Mouse (Mus musculus): ENCODE results near the gene Tspan32. TPM values are rescaled to one million over a fixed set of nuclear protein-coding genes. Genes with fewer than 3 reads are reported as not detected.

The Tspan32 gene
- polyA plus RNA-seq, 1 experiment from 2014 or later, result 3.5 TPM

GRCm38 (mm10) chr7:143034519-143035450 is 29.9 kb downstream of the Tspan32 start:
- DNase-seq (ENCODE audit: low spot score), result no peak

DNA sequence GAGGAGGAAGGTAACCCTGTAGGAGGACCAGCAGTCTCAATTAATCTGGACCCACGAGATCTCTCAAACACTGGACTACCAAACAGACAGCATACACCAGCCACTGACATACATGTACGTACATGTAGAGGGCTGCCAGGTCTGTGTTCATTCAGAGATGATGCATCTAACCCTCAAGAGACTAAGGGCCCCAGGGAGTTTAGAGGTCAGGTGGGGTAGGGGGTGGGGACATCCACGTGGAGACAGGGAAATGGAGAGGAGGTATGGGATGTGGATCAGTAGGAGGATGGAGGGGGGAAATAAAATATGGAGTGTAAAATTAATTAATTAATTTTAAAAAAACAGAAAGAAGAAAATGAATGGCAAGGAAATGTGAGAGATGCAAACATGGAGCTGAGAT is 31.9 kb downstream of the Tspan32 start:
- Histone ChIP-seq H3K27ac (replicated peaks; ENCODE audit: low read depth, low read length) (no peak overlapping the region), H3K9me3 (ENCODE audit: control insufficient read depth, low read length) (no peaks in the 10 kb centered on the region)
- 75% methylated on average over 3 of the region's 3 CpGs for WGBS

More at GRCm38 (mm10) chr7:143034519-143035450, 29.9 kb downstream of the Tspan32 start:
- no peak overlapping the region for H3K4me2 ChIP-seq (ENCODE audit: low read depth, low read length)
- no peaks in the 10 kb centered on the region for H3K4me1 ChIP-seq (ENCODE audit: control insufficient read depth, insufficient read depth, low read length)
- no peak overlapping the region for H3K9ac ChIP-seq (ENCODE audit: low read depth, low read length)
- no peaks in the 10 kb centered on the region for H3K9me3 ChIP-seq (ENCODE audit: control insufficient read depth, low read length)
- no peaks in the 10 kb centered on the region for H3K27me3 ChIP-seq (replicated peaks; ENCODE audit: control insufficient read depth, insufficient read depth, low read length)
- no peak for ATAC-seq (ENCODE audit: low read depth)
- H3K27ac ChIP-seq (replicated peaks; ENCODE audit: low read depth, low read length), result no peak overlapping the region
- 94% methylated on average over 8 of the region's 8 CpGs for WGBS
- H3K4me3 ChIP-seq (ENCODE audit: low read depth, low read length), result no peak overlapping the region
- H3K36me3 ChIP-seq (ENCODE audit: control insufficient read depth, insufficient read depth, low read length), result peaks cover 21% of the 10 kb centered on the region; the same call in 1 of the 2 replicates

DNA sequence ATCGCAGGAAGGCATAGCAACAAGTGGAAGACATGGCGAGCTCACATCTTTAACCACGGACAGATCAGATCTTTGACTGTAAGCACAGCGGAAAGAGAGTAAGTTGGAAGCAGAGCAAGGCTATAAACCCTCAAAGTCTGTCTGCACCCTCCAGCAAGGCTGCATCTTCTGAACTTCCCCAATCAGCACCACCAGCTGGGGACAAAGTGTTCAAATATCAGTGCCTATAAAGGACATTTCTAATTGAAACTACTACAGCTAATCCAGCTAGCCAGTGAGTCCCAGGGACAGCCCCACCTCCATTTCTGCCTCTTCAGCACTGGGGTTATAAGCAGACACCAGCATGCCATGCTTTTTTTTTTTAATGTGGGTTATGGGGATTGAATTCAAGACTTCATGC is 32.5 kb downstream of the Tspan32 start:
- no peak overlapping the region for H3K4me3 ChIP-seq (ENCODE audit: low read depth, low read length)
- DNase-seq (ENCODE audit: low spot score), result no peak
- H3K27me3 ChIP-seq (replicated peaks; ENCODE audit: control insufficient read depth, insufficient read depth, low read length), result no peaks in the 10 kb centered on the region
- H3K9ac ChIP-seq (ENCODE audit: low read depth, low read length), result no peak overlapping the region
- no peaks in the 10 kb centered on the region for H3K9me3 ChIP-seq (ENCODE audit: control insufficient read depth, low read length)
- no peaks in the 10 kb centered on the region for H3K4me1 ChIP-seq (ENCODE audit: control insufficient read depth, insufficient read depth, low read length)
- no peak for ATAC-seq (ENCODE audit: low read depth)
- H3K27ac ChIP-seq (replicated peaks; ENCODE audit: low read depth, low read length), result no peak overlapping the region
- peaks cover 13% of the 10 kb centered on the region; the same call in 1 of the 2 replicates for H3K36me3 ChIP-seq (ENCODE audit: control insufficient read depth, insufficient read depth, low read length)
- no peak overlapping the region for H3K4me2 ChIP-seq (ENCODE audit: low read depth, low read length)
- 88% methylated on average over 4 of the region's 4 CpGs for WGBS

More for the DNA sequence above, 31.9 kb downstream of the Tspan32 start:
- Histone ChIP-seq H3K4me1 (ENCODE audit: control insufficient read depth, insufficient read depth, low read length) (no peaks in the 10 kb centered on the region), H3K9ac (ENCODE audit: low read depth, low read length) (no peak overlapping the region), H3K36me3 (ENCODE audit: control insufficient read depth, insufficient read depth, low read length) (peaks cover 13% of the 10 kb centered on the region; the same call in 1 of the 2 replicates), H3K4me3 (ENCODE audit: low read depth, low read length) (no peak overlapping the region), H3K4me2 (ENCODE audit: low read depth, low read length) (no peak overlapping the region), H3K27me3 (replicated peaks; ENCODE audit: control insufficient read depth, insufficient read depth, low read length) (no peaks in the 10 kb centered on the region)
- DNase-seq (ENCODE audit: low spot score) (no peak), ATAC-seq (ENCODE audit: low read depth) (no peak)

- no peak overlapping the region for H3K9ac ChIP-seq (ENCODE audit: low read depth, low read length)
- H3K27ac ChIP-seq (replicated peaks; ENCODE audit: low read depth, low read length), result no peak overlapping the region
- no peaks in the 10 kb centered on the region for H3K4me1 ChIP-seq (ENCODE audit: control insufficient read depth, insufficient read depth, low read length)
- H3K4me2 ChIP-seq (ENCODE audit: low read depth, low read length), result no peak overlapping the region
- no peak for DNase-seq (ENCODE audit: low spot score)
- no peak overlapping the region for H3K4me3 ChIP-seq (ENCODE audit: low read depth, low read length)
- no peak for ATAC-seq (ENCODE audit: low read depth)
- H3K27me3 ChIP-seq (replicated peaks; ENCODE audit: control insufficient read depth, insufficient read depth, low read length), result no peaks in the 10 kb centered on the region
- peaks cover 7% of the 10 kb centered on the region; the same call in 1 of the 2 replicates for H3K36me3 ChIP-seq (ENCODE audit: control insufficient read depth, insufficient read depth, low read length)
- WGBS, result 89% methylated on average over 3 of the region's 3 CpGs
- no peaks in the 10 kb centered on the region for H3K9me3 ChIP-seq (ENCODE audit: control insufficient read depth, low read length)
These were observed 33.5 kb downstream of the Tspan32 start for GRCm38 (mm10) chr7:143038174-143038931.

DNA sequence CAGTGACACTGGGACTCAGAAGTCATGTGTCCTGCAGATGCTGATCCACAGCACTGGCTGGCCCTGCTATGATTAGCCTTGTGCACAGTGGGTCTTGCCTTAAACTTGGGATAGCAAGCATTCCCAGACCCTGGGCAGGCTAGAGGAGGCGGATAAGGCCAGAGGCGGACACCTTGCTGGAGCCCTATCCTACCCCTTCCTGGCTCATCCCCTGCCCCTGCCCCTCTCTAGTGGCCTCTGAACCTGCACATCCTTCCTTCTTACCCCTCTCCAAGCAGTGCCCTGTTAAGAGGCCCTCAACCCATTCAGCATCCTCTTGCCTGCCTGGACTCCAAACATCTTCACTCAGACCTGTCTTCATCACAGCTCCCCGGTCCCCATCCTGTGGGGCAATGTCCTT is 35.7 kb downstream of the Tspan32 start:
- WGBS, result 92% methylated on average over 2 of the region's 3 CpGs
- H3K4me3 ChIP-seq (ENCODE audit: low read depth, low read length), result no peak overlapping the region
- H3K4me2 ChIP-seq (ENCODE audit: low read depth, low read length), result no peak overlapping the region
- ATAC-seq (ENCODE audit: low read depth), result no peak
- 0 out of 2 replicates have a peak, but pooled peaks cover 4% of the 10 kb centered on the region for H3K9me3 ChIP-seq (ENCODE audit: control insufficient read depth, low read length)
- H3K27me3 ChIP-seq (replicated peaks; ENCODE audit: control insufficient read depth, insufficient read depth, low read length), result no peaks in the 10 kb centered on the region
- H3K4me1 ChIP-seq (ENCODE audit: control insufficient read depth, insufficient read depth, low read length), result no peaks in the 10 kb centered on the region
- H3K36me3 ChIP-seq (ENCODE audit: control insufficient read depth, insufficient read depth, low read length), result no peaks in the 10 kb centered on the region
- H3K27ac ChIP-seq (replicated peaks; ENCODE audit: low read depth, low read length), result no peak overlapping the region
- no peak for DNase-seq (ENCODE audit: low spot score)
- H3K9ac ChIP-seq (ENCODE audit: low read depth, low read length), result no peak overlapping the region

GRCm38 (mm10) chr7:143041138-143041822 is 36.4 kb downstream of the Tspan32 start:
- 85% methylated on average over 3 of the region's 3 CpGs for WGBS
- H3K9ac ChIP-seq (ENCODE audit: low read depth, low read length), result no peak overlapping the region
- no peaks in the 10 kb centered on the region for H3K27me3 ChIP-seq (replicated peaks; ENCODE audit: control insufficient read depth, insufficient read depth, low read length)
- ATAC-seq (ENCODE audit: low read depth) (no peak), DNase-seq (ENCODE audit: low spot score) (no peak)
- H3K9me3 ChIP-seq (ENCODE audit: control insufficient read depth, low read length), result 0 out of 2 replicates have a peak, but pooled peaks cover 4% of the 10 kb centered on the region
- H3K27ac ChIP-seq (replicated peaks; ENCODE audit: low read depth, low read length), result no peak overlapping the region
- no peak overlapping the region for H3K4me3 ChIP-seq (ENCODE audit: low read depth, low read length)
- no peak overlapping the region for H3K4me2 ChIP-seq (ENCODE audit: low read depth, low read length)
- no peaks in the 10 kb centered on the region for H3K4me1 ChIP-seq (ENCODE audit: control insufficient read depth, insufficient read depth, low read length)
- no peaks in the 10 kb centered on the region for H3K36me3 ChIP-seq (ENCODE audit: control insufficient read depth, insufficient read depth, low read length)

- ATAC-seq (ENCODE audit: low read depth), result 0 out of 2 replicates have a peak, but pooled peaks have one; percentile 30
- H3K27ac ChIP-seq (replicated peaks; ENCODE audit: low read depth, low read length), result peak overlapping the region; percentile 40
These were observed 37.2 kb downstream of the Tspan32 start for GRCm38 (mm10) chr7:143042089-143042488.

DNA sequence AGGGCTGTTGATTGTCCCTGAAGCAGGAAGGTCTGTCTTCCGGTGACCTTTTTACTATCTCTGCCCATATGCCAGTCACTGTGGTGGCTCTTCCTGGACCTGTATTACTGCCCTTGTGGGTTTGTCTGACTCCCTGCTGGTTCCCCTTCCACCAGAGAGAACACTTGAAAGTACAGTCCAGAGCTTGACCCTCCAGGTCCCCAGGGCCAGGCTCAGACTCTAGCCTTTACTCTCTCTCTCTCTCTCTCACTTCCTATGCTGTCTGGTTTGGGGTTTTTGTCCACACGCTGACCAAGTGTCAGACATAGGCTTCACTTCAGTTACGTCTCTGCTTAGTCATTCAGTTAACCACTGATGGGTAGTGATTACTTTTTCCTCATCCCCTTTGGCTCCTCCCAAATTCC is 38.1 kb downstream of the Tspan32 start:
- DNase-seq (ENCODE audit: low spot score), result no peak
- H3K27me3 ChIP-seq (replicated peaks; ENCODE audit: control insufficient read depth, insufficient read depth, low read length), result no peaks in the 10 kb centered on the region
- H3K9ac ChIP-seq (ENCODE audit: low read depth, low read length), result no peak overlapping the region
- H3K4me3 ChIP-seq (ENCODE audit: low read depth, low read length), result no peak overlapping the region
- 0 out of 2 replicates have a peak, but pooled peaks cover 4% of the 10 kb centered on the region for H3K9me3 ChIP-seq (ENCODE audit: control insufficient read depth, low read length)
- no peaks in the 10 kb centered on the region for H3K4me1 ChIP-seq (ENCODE audit: control insufficient read depth, insufficient read depth, low read length)
- no peak for ATAC-seq (ENCODE audit: low read depth)
- 77% methylated on average over 3 of the region's 3 CpGs for WGBS
- H3K36me3 ChIP-seq (ENCODE audit: control insufficient read depth, insufficient read depth, low read length), result no peaks in the 10 kb centered on the region
- no peak overlapping the region for H3K27ac ChIP-seq (replicated peaks; ENCODE audit: low read depth, low read length)
- no peak overlapping the region for H3K4me2 ChIP-seq (ENCODE audit: low read depth, low read length)

More at GRCm38 (mm10) chr7:143042089-143042488, 37.2 kb downstream of the Tspan32 start:
- DNase-seq (ENCODE audit: low spot score), result peak; percentile 56
- Histone ChIP-seq H3K4me3 (ENCODE audit: low read depth, low read length) (no peak overlapping the region), H3K4me2 (ENCODE audit: low read depth, low read length) (no peak overlapping the region), H3K27me3 (replicated peaks; ENCODE audit: control insufficient read depth, insufficient read depth, low read length) (no peaks in the 10 kb centered on the region), H3K9ac (ENCODE audit: low read depth, low read length) (no peak overlapping the region), H3K9me3 (ENCODE audit: control insufficient read depth, low read length) (0 out of 2 replicates have a peak, but pooled peaks cover 4% of the 10 kb centered on the region), H3K4me1 (ENCODE audit: control insufficient read depth, insufficient read depth, low read length) (no peaks in the 10 kb centered on the region), H3K36me3 (ENCODE audit: control insufficient read depth, insufficient read depth, low read length) (no peaks in the 10 kb centered on the region)
- 50% methylated on average over 3 of the region's 3 CpGs for WGBS

All from embryonic facial prominence, embryonic 14.5 days (tissue).